In the genomic region with DNA sequence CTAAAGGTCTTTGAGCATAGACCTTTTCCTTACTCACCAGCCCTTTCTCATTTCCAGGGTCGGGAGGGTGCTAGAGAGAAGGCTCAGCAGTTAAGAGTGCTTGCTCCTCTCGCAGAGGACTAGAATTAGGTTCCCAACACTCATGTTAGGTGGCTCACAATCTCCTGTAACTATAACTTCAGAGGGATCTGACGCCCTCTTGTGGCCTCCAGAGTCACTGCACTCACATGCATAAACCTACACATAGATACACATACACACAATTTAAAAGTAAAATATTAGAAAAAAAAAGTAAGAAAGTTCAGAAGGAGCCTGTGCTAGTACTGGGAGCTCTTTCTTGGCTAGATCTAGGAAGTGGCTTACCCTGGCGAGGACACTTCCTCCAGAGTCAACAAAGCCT, we compare ENCODE assay signal across 19 mouse cellular contexts. TPM values are rescaled to one million over a fixed set of nuclear protein-coding genes. Genes with fewer than 3 reads are reported as not detected.
DNase-seq lines count a peak whose midpoint lies in the region; ATAC-seq and TF ChIP-seq lines count a peak whose summit lies in the region.
"Had no signal": no experiment of that assay in that cellular context is flagged by ENCODE, and none has a peak within 500 bp of the region (broad histone marks: within the 10 kb centered on the region; RNA-seq: fewer than 3 reads in every experiment).

No protein-coding gene starts in this region.

- H3K27ac ChIP-seq in forebrain, embryonic 15.5 days (replicated peaks) = 0 out of 2 replicates have a peak overlapping the region, but pooled peaks have one; percentile 81
- no peak overlapping the region for H3K27ac ChIP-seq in forebrain, embryonic 16.5 days (ENCODE audit: low read length)
- H3K27ac ChIP-seq in layer of hippocampus, adult 2 months = peak overlapping the region; percentile 19; the same call in 1 of the 2 replicates
- H3K27ac ChIP-seq in midbrain, postnatal 0 days (ENCODE audit: low read depth, low read length) = no peak overlapping the region
- no peak overlapping the region for H3K27ac ChIP-seq in midbrain, embryonic 14.5 days (replicated peaks; ENCODE audit: low read depth, low read length)
- H3K27ac ChIP-seq: embryonic facial prominence, embryonic 10.5 days; heart, embryonic 10.5 days; lung, embryonic 15.5 days; neural tube, embryonic 15.5 days; stomach, embryonic 15.5 days had no signal

- H3K4me1 ChIP-seq in forebrain, embryonic 15.5 days = peaks cover 5% of the 10 kb centered on the region
- peaks cover 6% of the 10 kb centered on the region for H3K4me1 ChIP-seq in forebrain, embryonic 16.5 days (replicated peaks; ENCODE audit: control insufficient read depth, insufficient read depth, low read length)
- H3K4me1 ChIP-seq in midbrain, postnatal 0 days (ENCODE audit: insufficient read depth, low read length) = no peaks in the 10 kb centered on the region
- H3K4me1 ChIP-seq in midbrain, embryonic 14.5 days (ENCODE audit: control insufficient read depth, insufficient read depth, low read length) = no peaks in the 10 kb centered on the region
- H3K4me1 ChIP-seq: embryonic facial prominence, embryonic 10.5 days; neural tube, embryonic 15.5 days; stomach, embryonic 15.5 days had no signal

- DNase-seq in layer of hippocampus, adult 2 months (ENCODE audit: low spot score in 2 of 2) = no peak
- no peak for DNase-seq in layer of hippocampus, adult 18-20 months (ENCODE audit: low spot score in 2 of 2)
- DNase-seq in midbrain, postnatal 0 days (ENCODE audit: low spot score) = no peak
- DNase-seq in midbrain, embryonic 14.5 days = no peak
- no peak for DNase-seq in thymus, postnatal 14 days
- DNase-seq in cerebellum, postnatal 4 days (ENCODE audit: low spot score in 2 of 2) = no peak
- DNase-seq: adrenal gland, postnatal 10 days; cerebellum, adult 9-10 months; lung, postnatal 4 days; thymus, adult 2 months had no signal

- no peak overlapping the region for H3K9ac ChIP-seq in forebrain, embryonic 15.5 days (replicated peaks)
- H3K9ac ChIP-seq in forebrain, embryonic 16.5 days (replicated peaks; ENCODE audit: low read depth, low read length) = no peak overlapping the region
- no peak overlapping the region for H3K9ac ChIP-seq in midbrain, postnatal 0 days (replicated peaks; ENCODE audit: low read length, poor library complexity, severe bottlenecking)
- H3K9ac ChIP-seq in midbrain, embryonic 14.5 days (replicated peaks; ENCODE audit: low read length) = no peak overlapping the region
- H3K9ac ChIP-seq: lung, embryonic 15.5 days; neural tube, embryonic 15.5 days; stomach, embryonic 15.5 days had no signal

- ATAC-seq in forebrain, embryonic 15.5 days (replicated peaks) = no peak
- no peak for ATAC-seq in forebrain, embryonic 16.5 days
- ATAC-seq in midbrain, postnatal 0 days (ENCODE audit: low FRiP score) = no peak
- ATAC-seq in midbrain, embryonic 14.5 days (ENCODE audit: low FRiP score, low TSS enrichment) = no peak
- ATAC-seq: hindbrain, embryonic 16.5 days; intestine, postnatal 0 days had no signal

- no peak overlapping the region for H3K4me3 ChIP-seq in forebrain, embryonic 15.5 days
- no peak overlapping the region for H3K4me3 ChIP-seq in forebrain, embryonic 16.5 days (replicated peaks; ENCODE audit: low read length)
- H3K4me3 ChIP-seq in layer of hippocampus, adult 2 months = no peak overlapping the region
- no peak overlapping the region for H3K4me3 ChIP-seq in midbrain, postnatal 0 days (ENCODE audit: low read depth, low read length)
- no peak overlapping the region for H3K4me3 ChIP-seq in midbrain, embryonic 14.5 days (replicated peaks; ENCODE audit: low read depth, low read length)
- H3K4me3 ChIP-seq: embryonic facial prominence, embryonic 10.5 days; heart, embryonic 10.5 days; lung, embryonic 15.5 days; neural tube, embryonic 15.5 days; stomach, embryonic 15.5 days had no signal

- no peaks in the 10 kb centered on the region for H3K9me3 ChIP-seq in forebrain, embryonic 15.5 days
- no peaks in the 10 kb centered on the region; the same call in 1 of the 2 replicates for H3K9me3 ChIP-seq in forebrain, embryonic 16.5 days (ENCODE audit: control insufficient read depth, low read length)
- H3K9me3 ChIP-seq in midbrain, postnatal 0 days (ENCODE audit: low read length) = no peaks in the 10 kb centered on the region
- H3K9me3 ChIP-seq in midbrain, embryonic 14.5 days (ENCODE audit: control insufficient read depth, low read length) = no peaks in the 10 kb centered on the region
- H3K9me3 ChIP-seq: embryonic facial prominence, embryonic 10.5 days; heart, embryonic 10.5 days; lung, embryonic 15.5 days; neural tube, embryonic 15.5 days; stomach, embryonic 15.5 days had no signal

- TF ChIP-seq CTCF in layer of hippocampus, adult 2 months (conservative IDR thresholded peaks at IDR 0.05) = peak; percentile 60
- peak; percentile 44 for TF ChIP-seq CTCF in midbrain, postnatal 0 days (IDR thresholded peaks at IDR 0.05)

- H3K4me2 ChIP-seq in forebrain, embryonic 15.5 days (replicated peaks) = no peak overlapping the region
- no peak overlapping the region for H3K4me2 ChIP-seq in forebrain, embryonic 16.5 days (ENCODE audit: low read length)
- H3K4me2 ChIP-seq in midbrain, postnatal 0 days (ENCODE audit: low read depth, low read length, poor library complexity, severe bottlenecking) = no peak overlapping the region
- no peak overlapping the region for H3K4me2 ChIP-seq in midbrain, embryonic 14.5 days (ENCODE audit: low read length)
- H3K4me2 ChIP-seq: lung, embryonic 15.5 days; neural tube, embryonic 15.5 days; stomach, embryonic 15.5 days had no signal

- peaks cover 27% of the 10 kb centered on the region for H3K36me3 ChIP-seq in forebrain, embryonic 15.5 days
- H3K36me3 ChIP-seq in forebrain, embryonic 16.5 days (ENCODE audit: control insufficient read depth, insufficient read depth) = peaks cover 11% of the 10 kb centered on the region
- H3K36me3 ChIP-seq in midbrain, postnatal 0 days (ENCODE audit: insufficient read depth, low read length) = peaks cover 24% of the 10 kb centered on the region
- H3K36me3 ChIP-seq in midbrain, embryonic 14.5 days (ENCODE audit: control insufficient read depth, insufficient read depth, low read length) = peaks cover 46% of the 10 kb centered on the region
- H3K36me3 ChIP-seq: embryonic facial prominence, embryonic 10.5 days; lung, embryonic 15.5 days; stomach, embryonic 15.5 days had no signal

- H3K27me3 ChIP-seq in forebrain, embryonic 15.5 days = no peaks in the 10 kb centered on the region
- no peaks in the 10 kb centered on the region for H3K27me3 ChIP-seq in forebrain, embryonic 16.5 days (replicated peaks; ENCODE audit: control insufficient read depth, insufficient read depth, low read length)
- no peaks in the 10 kb centered on the region for H3K27me3 ChIP-seq in midbrain, postnatal 0 days (ENCODE audit: insufficient read depth, low read length)
- H3K27me3 ChIP-seq in midbrain, embryonic 14.5 days (ENCODE audit: control insufficient read depth, insufficient read depth, low read length) = no peaks in the 10 kb centered on the region
- H3K27me3 ChIP-seq: lung, embryonic 15.5 days; neural tube, embryonic 15.5 days; stomach, embryonic 15.5 days had no signal

- WGBS in forebrain, embryonic 15.5 days = 96% methylated on average over 4 of the region's 4 CpGs
- 94% methylated on average over 4 of the region's 4 CpGs for WGBS in forebrain, embryonic 16.5 days
- WGBS in midbrain, postnatal 0 days = 94% methylated on average over 4 of the region's 4 CpGs
- WGBS in midbrain, embryonic 14.5 days = 92% methylated on average over 4 of the region's 4 CpGs

RNA-seq across cellular contexts. Expression of a gene that starts 55.5 kb away (rescaled TPM):
- 37.7 and 41.0 TPM in 2 replicates for polyA plus RNA-seq in forebrain, embryonic 15.5 days (2015; fragmentation: Nextera tagmentation; extraction: Ambion mirVana)
- polyA plus RNA-seq in forebrain, embryonic 16.5 days (2015; fragmentation: Nextera tagmentation; extraction: Ambion mirVana) = 42.9 and 43.8 TPM in 2 replicates
- total RNA-seq in layer of hippocampus, adult 2 months (2021) = 10 to 100 TPM; 31.2 to 31.8 TPM
- 10 to 100 TPM; 31.8 to 32.0 TPM for total RNA-seq in layer of hippocampus, adult 18-20 months (2021)
- total RNA-seq in midbrain, postnatal 0 days (2014; rRNA removed) = 6.8 and 9.5 TPM in 2 replicates
- polyA plus RNA-seq in midbrain, postnatal 0 days (2015; fragmentation: Nextera tagmentation; extraction: Ambion mirVana) = 45.6 and 46.2 TPM in 2 replicates
- 40.4 and 41.1 TPM in 2 replicates for polyA plus RNA-seq in midbrain, embryonic 14.5 days (2014; fragmentation: Nextera tagmentation; extraction: Ambion mirVana)

RNA-seq across cellular contexts. Expression of a gene that starts 59.8 kb away (rescaled TPM):
- polyA plus RNA-seq in forebrain, embryonic 15.5 days (2015; fragmentation: Nextera tagmentation; extraction: Ambion mirVana) = 149 and 151 TPM in 2 replicates
- polyA plus RNA-seq in forebrain, embryonic 16.5 days (2015; fragmentation: Nextera tagmentation; extraction: Ambion mirVana) = 148 and 155 TPM in 2 replicates
- total RNA-seq in layer of hippocampus, adult 2 months (2021) = 100 to 1,000 TPM; 131 to 137 TPM
- 100 to 1,000 TPM; 132 to 141 TPM for total RNA-seq in layer of hippocampus, adult 18-20 months (2021)
- 100 and 107 TPM in 2 replicates for total RNA-seq in midbrain, postnatal 0 days (2014; rRNA removed)
- polyA plus RNA-seq in midbrain, postnatal 0 days (2015; fragmentation: Nextera tagmentation; extraction: Ambion mirVana) = 145 and 155 TPM in 2 replicates
- polyA plus RNA-seq in midbrain, embryonic 14.5 days (2014; fragmentation: Nextera tagmentation; extraction: Ambion mirVana) = 161 and 173 TPM in 2 replicates

Comparison
In these comparisons a context has a peak if more than half of its experiments do, and no peak if none do; other contexts are left out.
1. H3K27ac ChIP-seq: peak in forebrain, embryonic 15.5 days (single experiment) and layer of hippocampus, adult 2 months (single experiment); none in forebrain, embryonic 16.5 days (single experiment), midbrain, postnatal 0 days (single experiment) and midbrain, embryonic 14.5 days (single experiment).